Mouse (Mus musculus): Measurements from ENCODE around the gene Ptprk.

DNA sequence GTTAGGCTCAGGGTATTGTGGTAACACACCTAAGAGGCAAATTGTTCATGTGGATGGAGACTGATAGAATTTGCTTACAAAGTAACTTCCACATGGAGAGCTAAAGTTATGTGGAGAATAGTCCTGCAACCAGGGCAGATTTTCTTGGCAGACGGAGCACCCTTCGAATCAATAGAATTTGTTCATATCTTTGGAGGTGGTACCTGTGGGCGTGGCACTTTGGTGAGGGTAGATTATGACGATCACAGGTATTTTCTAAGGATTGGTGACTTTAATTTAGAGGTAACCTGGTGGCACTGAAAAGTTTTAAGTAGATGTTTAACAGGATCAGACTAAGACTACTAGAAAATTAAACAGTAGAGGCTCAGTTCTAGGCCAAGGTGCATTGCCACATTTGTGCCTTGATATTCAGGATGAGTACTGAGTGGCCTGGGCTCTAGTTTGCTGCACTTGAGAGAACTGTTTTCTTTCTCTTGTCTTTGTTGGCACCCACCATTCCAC, 28.8 kb downstream of the Ptprk start:
- no peak for TF ChIP-seq EP300 (IDR thresholded peaks at IDR 0.05; ENCODE audit: insufficient read depth, low read depth, low read length)
- no peak for TF ChIP-seq POLR2A (IDR thresholded peaks at IDR 0.05; ENCODE audit: insufficient read depth, low read depth, low read length)
- no peak for TF ChIP-seq CTCF (IDR thresholded peaks at IDR 0.05)
